Mouse (Mus musculus): ENCODE data around the gene Nfyb. TPM values are rescaled to one million over a fixed set of nuclear protein-coding genes. Genes with fewer than 3 reads are reported as not detected.
A peak's percentile ranks its signal among the peaks of the same experiment; 100 is the strongest.

Nfyb gene
- total RNA-seq, 2 experiments from 2014 or later = 38.9 to 40.5 TPM

DNA sequence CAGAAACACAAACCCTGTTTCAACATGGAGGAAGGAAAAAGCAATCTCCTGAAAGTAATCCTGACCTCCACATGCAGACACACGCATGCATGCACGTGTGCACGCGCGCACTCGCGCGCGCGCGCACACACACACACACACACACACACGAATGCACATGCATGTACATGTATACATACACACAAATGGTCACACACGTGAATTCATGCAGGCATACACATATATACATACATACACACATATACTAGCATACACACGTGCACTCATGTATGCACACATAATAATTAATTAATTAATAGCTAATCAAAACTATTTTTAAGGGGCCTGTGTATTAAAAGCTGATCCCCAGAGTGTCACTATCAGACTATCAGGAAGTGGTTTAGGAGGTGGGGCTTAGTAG is 15.9 kb upstream of the Nfyb start:
- no peak for DNase-seq

DNA sequence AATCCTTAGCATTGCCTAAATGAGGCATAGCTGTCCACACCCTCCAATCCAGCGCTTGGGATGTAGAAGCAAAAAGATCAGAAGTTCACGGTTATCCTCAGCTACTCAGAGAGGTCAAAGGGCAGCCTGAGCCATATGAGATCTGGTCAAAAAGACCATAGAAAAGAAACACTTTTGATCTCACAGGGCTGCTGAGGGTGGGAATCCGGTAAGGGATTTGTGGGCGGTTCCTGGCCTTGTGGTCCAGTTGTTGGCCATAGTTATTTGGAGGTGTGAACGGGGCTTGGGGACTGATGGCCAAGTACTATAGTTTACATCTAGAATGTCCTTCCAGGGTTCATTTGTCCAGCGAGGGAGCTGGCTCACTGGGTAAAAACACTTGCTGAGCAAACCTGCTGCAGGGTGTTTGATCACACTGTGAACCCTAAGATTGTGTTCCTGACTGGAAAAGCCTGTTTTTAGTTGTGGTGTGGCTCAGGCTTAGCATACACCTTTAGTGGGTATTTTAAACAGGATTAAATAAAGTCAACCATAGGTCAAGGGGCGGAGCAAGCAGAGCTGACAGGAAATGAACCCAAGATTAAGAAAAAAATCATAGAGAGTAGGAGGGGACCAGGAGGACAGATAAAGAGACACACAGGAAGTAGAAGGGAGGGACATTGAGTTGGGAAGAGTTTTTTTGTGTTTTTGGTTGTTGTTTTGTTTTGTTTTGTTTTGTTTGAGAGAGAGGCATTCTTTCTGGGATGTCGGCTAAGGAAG is 15.0 kb upstream of the Nfyb start:
- no peak for DNase-seq

DNA sequence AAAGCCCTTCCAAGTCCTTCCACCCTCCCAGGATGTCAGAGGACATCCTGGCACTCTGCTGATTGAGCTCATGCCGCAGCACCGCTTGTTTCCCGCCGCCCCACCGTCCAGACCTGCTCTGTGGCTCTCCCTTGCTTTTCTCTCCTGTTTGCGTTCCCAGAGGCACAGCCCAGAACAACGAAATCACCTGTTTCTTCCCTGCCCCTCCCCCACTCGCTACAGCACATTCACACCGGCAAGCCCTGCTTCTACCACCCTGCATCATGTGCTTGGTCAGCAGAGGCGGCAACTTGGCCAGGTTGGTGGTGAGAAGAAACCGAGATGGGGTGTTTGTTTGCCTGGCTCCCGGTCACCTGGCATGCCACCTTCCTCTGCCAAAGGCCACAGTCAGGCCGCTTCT is 13.9 kb upstream of the Nfyb start:
- peak; percentile 50 for DNase-seq

DNA sequence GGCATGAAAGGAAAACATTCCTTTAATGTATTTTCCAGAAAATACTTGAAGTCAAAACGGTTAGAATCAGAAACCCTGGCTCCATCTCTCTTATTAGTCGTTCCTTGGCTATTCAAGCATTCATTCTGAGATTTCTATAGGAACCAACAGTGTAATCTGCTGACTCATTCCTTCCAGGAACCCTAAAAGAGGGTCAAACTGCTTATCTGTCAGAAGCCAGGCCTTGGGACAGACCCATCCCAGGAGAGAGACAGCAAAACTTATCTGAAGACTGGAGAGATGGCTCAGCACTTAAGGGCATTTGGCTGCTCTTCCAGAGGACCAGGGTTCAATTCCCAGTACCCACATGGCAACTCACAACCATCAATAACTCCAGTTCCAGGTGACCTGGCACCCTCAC is 13.1 kb upstream of the Nfyb start:
- no peak for DNase-seq

DNA sequence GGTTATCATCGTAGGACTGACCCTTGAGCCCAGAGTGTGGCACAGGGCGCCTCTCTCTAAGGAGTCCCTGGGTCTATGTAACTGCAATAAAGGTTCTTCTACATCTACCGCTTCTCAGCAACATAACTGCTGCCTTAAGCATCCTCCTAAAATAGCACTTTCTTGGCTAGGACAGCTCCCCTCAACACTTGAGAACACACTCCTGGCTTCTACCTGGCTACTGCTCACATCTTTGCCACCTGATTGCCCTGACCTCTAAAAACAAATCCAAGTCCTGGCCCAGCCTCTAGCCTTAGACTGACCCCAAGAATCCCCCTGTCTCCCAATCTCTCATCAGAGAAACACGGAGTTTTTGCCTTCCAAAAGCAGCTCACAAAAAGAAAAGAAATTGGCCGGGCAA is 10.9 kb upstream of the Nfyb start:
- DNase-seq = no peak

DNA sequence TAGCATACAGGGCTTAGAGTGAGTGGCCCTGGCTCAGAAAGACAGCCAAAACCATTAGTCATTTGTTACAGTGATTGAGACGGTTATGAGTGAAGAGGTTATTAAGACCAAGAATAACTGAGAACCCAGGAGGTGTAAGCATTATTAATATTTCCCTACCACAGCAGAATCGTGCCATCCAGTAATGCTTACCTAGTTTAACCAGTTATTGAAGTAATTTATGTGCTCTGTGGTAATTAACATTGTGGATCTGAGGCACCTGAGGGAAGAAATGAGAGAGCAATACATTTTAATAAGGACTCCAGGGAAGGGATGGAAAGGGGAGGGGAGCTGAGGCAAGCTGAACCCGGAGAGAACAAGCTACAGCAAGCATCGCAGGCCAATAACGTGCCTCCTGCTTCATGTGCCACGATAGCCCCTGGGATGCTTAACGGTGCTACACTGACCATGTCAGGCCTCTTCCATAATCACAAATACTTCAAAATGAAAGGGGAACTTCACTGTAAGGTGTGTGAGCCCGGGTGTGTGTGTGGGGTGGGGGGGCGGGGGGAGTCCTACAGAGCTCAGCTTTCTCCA is 7.7 kb upstream of the Nfyb start:
- no peak for DNase-seq

DNA sequence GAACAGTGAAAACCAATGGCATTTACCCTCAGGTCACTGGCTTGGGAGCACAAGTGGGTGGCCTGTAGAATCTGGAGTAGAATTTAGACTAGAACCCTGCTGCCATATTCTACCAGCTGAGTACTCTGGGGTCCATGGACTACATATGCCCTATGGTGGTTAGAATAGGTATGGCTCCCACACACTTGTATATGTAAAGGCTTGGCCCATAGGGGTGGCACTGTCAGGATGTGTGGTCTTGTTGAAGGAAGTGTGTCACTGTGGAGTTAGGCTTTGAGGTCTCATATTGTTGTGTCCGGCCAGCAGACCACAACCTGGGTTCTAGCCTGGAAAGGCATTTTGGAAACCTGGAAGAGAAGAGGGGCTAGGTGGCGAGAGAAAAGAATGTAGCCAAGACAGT is 6.8 kb upstream of the Nfyb start:
- no peak for DNase-seq

DNA sequence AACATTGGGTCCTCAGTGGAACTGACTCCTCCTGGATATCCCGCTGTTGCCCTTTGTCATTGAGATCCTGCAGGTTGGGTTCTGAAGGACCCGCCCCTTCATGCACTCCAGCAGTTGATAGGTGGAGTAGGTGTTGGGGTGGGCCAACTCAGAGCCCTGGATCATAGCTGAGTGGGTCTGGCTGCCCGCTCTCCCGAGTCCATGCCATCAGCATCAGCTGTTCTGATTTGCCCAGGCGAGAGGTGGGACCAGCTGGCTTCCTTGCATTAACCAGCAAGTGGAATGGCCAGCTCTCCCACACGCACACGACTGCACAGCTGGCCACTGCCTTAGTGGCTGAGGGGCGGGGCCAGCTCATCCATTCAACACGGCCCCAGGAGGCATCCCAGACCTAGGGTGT is 5.0 kb upstream of the Nfyb start:
- DNase-seq = no peak

DNA sequence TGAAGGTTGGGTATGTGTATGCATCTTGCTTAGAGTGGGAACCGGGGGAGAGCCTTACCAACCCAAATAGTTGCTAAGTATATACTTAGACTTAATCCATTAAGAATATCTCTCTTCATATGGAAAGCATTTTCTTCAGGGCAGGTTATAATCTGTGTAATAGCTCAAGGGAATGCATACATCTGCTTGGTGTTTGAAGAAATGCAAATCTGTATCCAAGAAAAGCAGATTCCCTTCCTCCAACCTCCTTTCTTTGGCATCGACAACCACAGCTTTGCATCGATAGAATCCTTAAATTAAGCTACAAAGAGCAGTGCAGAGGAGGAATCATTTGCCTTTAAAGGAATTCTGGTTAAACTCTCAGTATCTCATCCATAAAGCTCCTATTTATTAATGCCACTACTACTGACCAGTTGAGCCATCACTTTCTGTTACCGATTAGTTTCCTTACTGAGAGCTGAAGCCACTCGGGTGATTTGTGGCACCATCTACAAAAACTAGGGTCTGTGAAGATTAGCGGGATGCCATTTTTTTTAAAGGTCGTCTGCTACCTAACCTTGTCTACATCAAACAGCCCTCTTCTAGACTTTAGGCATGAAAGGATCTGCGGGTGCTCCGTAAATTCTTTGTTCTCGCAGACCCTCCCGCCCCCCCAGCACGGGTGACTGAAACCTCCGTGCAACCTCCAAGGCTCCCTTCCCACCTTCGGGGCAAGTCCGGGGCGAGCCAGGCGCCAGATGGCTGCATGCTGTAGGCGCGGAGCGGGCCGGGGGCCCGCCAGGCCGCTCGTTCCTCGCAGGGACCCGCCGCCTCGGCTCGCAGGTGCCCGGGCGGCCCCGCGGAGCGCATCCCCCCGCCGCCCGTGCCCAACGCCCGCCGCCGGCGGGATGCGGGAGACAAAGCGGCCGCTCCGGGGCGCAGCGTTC is 925 bp downstream of the Nfyb start:
- peak; percentile 53 for DNase-seq

DNA sequence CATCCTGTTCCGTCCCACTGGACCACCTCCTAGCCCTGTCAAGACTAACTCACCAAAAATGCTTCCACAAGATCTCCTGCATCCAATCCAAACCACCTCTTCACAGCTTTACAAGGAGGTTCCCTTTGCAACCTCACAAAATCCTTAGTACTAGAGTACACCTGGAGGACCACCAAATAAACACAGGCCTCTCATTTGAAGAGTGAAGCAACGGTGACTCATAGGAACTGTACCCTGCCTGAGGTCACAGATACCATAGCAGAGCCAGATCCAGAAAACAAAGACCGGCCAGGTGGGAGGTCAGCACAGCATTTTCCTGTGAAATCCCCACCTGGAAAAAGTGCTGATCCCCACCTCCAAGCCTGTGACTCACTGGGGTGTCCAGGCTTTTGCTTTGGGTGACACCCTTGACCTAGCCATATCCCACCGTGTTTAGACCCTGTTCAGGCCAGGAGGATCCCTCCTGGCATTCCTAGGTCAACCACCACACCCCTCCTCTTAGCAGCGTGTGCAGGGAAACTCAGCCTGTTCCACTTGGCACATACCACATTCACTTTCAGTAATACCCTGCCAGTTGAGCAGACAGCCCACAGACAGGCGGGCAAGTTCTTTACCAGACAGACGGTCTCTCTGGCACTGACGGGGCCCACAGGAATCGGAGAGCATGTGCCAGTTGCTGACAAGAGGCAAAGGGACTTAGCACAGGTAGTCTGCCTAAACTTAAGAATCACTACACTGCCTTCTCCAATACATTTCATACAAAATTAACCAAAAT is 2.7 kb downstream of the Nfyb start:
- DNase-seq = no peak

DNA sequence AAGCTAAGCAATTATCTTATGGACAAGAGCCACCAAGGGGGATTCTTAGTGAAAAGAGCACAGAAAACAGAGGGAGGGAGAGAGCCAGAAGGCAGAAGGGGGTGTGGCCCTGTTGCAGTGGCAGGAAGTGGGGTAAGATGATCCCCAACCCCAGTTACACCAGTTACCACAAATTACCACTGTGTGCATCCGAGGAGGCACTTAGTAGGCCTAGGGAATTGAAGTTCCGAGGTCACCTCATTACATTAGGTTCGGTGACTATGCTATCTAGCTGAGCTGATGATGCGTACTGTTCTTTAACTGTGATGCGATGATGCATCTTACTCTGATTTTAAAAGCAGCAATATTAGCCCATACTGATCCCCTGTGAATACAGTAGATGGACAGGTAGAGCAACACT is 4.2 kb downstream of the Nfyb start:
- no peak for DNase-seq

DNA sequence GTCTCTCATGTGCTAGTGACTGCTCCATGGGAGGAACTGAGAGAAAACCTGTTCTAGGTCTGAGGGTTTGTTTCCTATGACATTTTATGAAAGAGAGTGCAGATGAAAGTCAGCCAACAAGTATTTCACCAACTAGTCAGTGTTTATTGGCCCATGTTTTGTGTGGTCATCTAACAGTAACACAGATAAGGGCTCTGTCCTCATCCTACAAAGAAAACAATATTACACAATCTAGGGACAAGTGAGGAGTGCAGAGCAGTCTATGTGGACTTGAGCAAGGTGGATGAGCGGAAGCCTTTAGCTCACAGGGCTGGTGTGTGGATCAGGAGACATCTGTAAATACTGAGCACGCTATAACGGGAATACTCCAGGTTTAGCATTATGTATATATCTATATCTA is 5.1 kb downstream of the Nfyb start:
- no peak for DNase-seq

DNA sequence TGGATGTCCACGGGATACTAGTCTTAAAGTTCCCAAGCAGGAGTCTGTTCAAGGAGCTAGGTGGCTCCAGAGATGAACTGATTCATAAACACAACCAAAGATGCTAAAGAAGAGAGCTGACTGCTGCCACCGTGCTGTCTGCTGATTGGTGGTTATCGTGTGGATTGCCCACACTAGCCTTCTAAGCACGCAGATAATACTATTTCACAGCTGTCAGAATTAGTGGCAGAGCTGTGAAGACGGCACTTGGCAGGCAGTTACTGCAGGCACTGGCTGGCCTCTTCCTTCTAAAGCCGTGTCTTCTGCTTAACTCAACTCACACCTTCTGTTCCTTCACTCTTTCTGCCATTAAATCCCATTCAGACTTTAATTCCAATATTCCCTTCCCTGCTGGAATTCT is 5.6 kb downstream of the Nfyb start:
- DNase-seq = no peak

DNA sequence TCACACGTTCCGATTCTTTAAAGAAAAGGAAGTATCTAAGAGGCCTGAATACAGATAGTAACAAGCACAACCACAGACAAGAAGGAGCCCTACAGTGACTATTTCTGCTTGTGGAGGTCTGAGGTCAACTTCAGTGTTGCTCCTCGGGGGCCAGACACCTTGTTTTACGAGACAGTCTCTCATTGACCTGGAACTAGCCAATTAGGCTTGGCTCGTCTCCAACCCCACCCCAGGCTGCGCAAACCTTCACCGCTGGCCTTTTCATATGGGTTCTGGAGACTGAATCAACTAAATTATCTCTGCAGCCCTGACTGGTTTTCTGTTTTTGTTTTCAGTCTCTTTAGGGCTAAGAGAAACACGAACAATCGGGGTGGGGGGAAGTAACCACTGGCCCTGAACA is 6.6 kb downstream of the Nfyb start:
- no peak for DNase-seq

DNA sequence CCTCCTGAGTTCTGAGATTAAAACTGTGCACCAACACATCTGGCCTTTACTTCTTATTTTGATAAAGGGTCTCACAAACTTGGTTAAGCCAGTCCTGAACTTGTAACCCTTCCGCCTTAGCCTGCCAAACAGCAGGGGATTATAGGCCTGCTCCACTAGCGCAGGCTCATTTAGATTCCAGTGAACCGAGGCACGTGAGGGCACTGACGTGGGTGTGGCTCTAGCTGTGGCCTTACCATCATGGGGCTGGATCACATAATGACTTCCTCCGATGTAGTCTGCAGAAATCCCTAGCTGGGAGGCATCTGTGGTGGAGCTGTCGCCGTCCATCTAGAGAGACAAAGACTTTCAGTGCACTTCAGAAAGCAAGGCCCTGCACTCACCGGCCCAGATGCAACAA is 7.5 kb downstream of the Nfyb start:
- no peak for DNase-seq

DNA sequence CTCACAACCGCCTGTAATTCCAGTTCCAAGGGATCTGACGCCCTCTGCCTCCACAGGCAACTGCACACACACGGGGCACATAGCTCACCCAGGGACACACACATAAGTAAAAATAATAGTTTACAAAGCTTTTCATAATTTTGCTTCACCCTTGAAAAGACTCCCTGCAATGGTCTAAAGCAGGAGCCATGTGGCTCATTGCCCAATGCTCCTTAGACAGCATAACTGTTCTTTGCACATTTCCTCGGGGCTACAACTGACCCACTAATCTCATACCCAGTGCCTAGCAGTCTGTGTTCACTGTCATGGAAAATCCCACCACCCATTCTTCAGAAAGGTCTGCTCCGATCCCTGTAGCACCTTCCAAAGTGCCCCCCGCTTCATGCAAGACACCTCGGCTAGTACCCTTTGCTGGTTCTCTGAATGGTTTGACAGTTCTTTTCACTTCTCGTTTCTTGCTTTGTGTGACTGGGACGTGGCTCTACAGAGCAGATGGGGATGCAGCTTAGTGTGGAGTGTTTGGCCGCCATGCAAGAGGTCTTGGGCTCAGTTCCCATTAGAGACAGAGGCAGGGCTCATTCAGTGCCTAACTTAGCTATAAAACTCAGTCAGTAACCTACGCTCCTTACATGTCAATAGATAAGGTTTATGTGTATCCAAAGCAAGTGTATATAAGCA is 8.6 kb downstream of the Nfyb start:
- no peak for DNase-seq

DNA sequence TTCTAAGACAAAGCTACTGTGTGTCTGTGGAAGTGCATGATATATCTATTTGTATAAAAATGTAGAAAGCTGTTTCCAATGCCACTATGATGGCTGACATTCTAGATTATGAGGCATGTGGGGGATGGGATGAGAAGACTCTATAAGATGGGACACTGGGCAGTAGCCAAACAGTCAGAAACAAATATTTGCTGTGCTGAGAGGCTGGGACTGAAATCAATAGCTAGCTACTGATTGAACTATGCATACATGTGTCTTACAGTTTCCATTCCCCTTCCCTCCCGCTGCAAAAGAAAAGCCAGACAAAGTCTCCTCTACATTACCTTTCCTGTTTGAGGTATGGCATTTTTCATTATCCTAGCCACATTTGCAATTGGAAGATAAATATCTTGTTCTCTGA is 9.3 kb downstream of the Nfyb start:
- DNase-seq = no peak

DNA sequence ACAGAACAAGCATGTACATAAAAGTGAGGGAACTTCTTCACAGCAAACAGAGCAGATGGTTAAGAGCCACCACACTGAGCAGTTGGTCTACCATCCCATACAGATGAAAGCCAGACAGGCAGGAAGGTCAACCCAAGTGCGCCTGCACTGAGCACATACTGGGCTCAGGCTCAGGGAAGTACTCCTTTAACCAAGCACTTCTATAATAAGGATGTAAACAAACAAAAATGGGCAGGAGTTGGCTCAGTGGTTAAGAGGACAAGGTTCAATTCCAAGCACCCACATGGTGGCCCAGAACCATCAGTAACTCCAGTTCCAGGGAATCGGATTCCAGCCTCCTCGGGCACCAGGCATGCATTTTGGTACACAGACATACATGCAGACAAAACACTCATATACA is 11.0 kb downstream of the Nfyb start:
- DNase-seq = no peak

DNA sequence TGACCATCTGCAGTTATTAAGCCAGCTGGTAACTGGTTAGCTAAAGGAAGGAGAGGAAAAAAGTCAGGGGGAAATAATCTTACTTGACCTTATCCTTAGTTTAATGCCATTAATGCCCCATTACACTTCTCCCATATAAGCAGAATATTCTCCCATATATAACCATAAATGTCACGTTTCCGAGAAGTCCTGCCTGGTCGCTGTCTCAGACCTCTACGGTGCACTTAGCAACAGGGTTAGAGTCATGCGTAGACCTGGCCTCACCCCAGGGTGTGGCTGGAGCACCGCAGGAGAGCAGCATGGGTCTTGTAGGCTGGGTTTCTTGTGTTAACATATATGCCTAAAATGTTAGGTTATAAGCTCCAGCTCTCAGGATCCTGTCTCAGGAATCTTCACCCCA is 13.2 kb downstream of the Nfyb start:
- DNase-seq = no peak

DNA sequence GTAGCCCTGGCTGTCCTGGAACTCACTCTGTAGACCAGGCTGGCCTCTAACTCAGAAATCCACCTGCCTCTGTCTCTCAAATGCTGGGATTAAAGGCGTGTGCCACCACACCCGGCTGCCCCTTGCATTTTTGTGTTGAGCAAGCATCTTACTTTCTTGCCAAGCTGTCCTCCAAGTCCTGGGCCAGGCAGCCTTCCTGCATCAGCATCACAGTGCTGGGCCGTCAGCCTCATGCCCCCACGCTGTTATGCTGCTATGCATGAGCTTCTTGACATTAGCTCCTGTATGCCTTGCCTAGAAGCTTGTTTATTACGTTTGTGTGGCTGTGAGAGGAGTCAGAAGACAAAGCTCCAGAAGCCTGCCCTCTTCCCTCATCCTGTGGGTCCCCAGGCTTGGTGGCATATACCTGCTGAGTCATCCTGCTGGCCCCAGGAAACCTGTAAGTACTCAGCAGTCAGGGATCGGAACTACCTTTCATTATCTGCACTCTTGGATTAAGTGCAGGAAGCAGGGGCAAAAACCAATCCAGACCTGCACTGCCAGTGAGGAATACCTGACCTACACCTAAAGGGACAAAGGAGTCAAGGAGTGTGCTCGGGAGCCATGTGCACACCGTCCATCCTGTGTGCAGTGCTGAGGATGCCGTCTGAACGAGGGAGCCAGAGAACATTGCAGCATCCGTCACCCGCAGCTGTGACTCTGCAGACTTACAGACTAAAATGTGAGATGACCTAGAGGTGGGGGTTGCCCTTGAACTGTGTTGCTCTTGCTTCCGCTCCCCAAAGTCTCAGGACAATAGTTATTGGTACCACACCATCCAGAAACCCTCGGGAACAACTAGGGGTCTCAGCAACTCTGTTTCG is 16.7 kb downstream of the Nfyb start:
- no peak for DNase-seq

DNA sequence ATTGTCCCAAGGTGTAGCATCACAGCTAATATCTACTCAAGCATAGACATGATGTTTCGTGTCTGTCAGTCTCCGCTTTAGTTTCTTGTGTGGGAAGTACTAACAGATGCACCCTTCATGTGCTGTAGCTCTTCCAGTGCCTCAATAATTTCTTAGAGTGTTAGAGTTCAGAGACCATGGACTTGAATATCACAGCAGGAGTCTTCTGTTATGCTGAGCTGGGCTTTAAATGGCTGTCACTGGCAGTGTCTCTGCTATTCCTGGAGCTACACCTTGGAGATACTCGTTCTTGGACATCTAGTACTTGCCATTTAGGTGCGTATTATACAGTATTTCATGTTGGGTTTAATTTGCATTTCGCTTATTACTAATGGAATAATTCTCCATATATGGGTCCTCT is 18.6 kb downstream of the Nfyb start:
- DNase-seq = no peak

All from gastrocnemius, postnatal 10 days (tissue).